Mouse (Mus musculus): ENCODE results near the gene Ssty2.
"Not testable (repeated sequence)": the region's sequence is repeated elsewhere in the genome, so short reads cannot be mapped to it uniquely, and the experiment has no call there.

Ssty2 gene

GRCm38 (mm10) chrY:67047972-67048371 lies at the start of gene Ssty2:
Gene Ssty2 (minus strand): TSS chrY:67048072.
- not testable (repeated sequence) for DNase-seq (ENCODE audit: low read depth)

Data from fibroblast of lung, adult 2 months (primary cell).